Mouse (Mus musculus): ENCODE results near the gene Clasp2. TPM values are rescaled to one million over a fixed set of nuclear protein-coding genes. Genes with fewer than 3 reads are reported as not detected.
A peak's percentile ranks its signal among the peaks of the same experiment; 100 is the strongest.
"Not testable (repeated sequence)": the region's sequence is repeated elsewhere in the genome, so short reads cannot be mapped to it uniquely, and the experiment has no call there.

Gene Clasp2
- polyA plus RNA-seq, 1 experiment from 2014 or later = 41.0 TPM

- ATAC-seq (ENCODE audit: insufficient number of reproducible peaks, insufficient read depth, low FRiP score, low TSS enrichment) = no peak
- Histone ChIP-seq H3K9ac (no peak overlapping the region), H3K27me3 (no peaks in the 10 kb centered on the region), H3K27ac (no peak overlapping the region), H3K4me2 (replicated peaks) (no peak overlapping the region), H3K4me1 (no peaks in the 10 kb centered on the region; the same call in 1 of the 2 replicates), H3K36me3 (peaks cover 14% of the 10 kb centered on the region; the same call in 1 of the 2 replicates), H3K9me3 (no peaks in the 10 kb centered on the region), H3K4me3 (no peak overlapping the region)
- WGBS = 95% methylated on average over 1 of the region's 1 CpGs
Measured at GRCm38 (mm10) chr9:113759684-113760083, 18.4 kb downstream of the Clasp2 start.

GRCm38 (mm10) chr9:113762389-113762788, 21.1 kb downstream of the Clasp2 start:
- no peak for ATAC-seq (ENCODE audit: insufficient number of reproducible peaks, insufficient read depth, low FRiP score, low TSS enrichment)
- 92% methylated on average over 6 of the region's 6 CpGs for WGBS
- no peak overlapping the region for H3K9ac ChIP-seq
- H3K4me3 ChIP-seq = no peak overlapping the region
- no peak overlapping the region for H3K4me2 ChIP-seq (replicated peaks)
- H3K27me3 ChIP-seq = no peaks in the 10 kb centered on the region
- no peak overlapping the region for H3K27ac ChIP-seq
- no peaks in the 10 kb centered on the region for H3K9me3 ChIP-seq
- peaks cover 18% of the 10 kb centered on the region; the same call in 1 of the 2 replicates for H3K36me3 ChIP-seq
- no peaks in the 10 kb centered on the region for H3K4me1 ChIP-seq

GRCm38 (mm10) chr9:113763123-113763522, 21.9 kb downstream of the Clasp2 start:
- Histone ChIP-seq H3K4me1 (no peaks in the 10 kb centered on the region), H3K27ac (no peak overlapping the region), H3K9ac (no peak overlapping the region), H3K4me3 (no peak overlapping the region), H3K9me3 (no peaks in the 10 kb centered on the region), H3K27me3 (no peaks in the 10 kb centered on the region), H3K36me3 (peaks cover 18% of the 10 kb centered on the region; the same call in 1 of the 2 replicates), H3K4me2 (replicated peaks) (no peak overlapping the region)
- WGBS = 79% methylated on average over 3 of the region's 4 CpGs
- no peak for ATAC-seq (ENCODE audit: insufficient number of reproducible peaks, insufficient read depth, low FRiP score, low TSS enrichment)

- 80% methylated on average over 4 of the region's 4 CpGs for WGBS
- H3K36me3 ChIP-seq = peaks cover 25% of the 10 kb centered on the region
Measured at GRCm38 (mm10) chr9:113770640-113771039, 29.4 kb downstream of the Clasp2 start.

GRCm38 (mm10) chr9:113780863-113781262, 39.6 kb downstream of the Clasp2 start:
- peaks cover 6% of the 10 kb centered on the region; the same call in 1 of the 2 replicates for H3K36me3 ChIP-seq
- H3K27ac ChIP-seq = no peak overlapping the region
- H3K27me3 ChIP-seq = no peaks in the 10 kb centered on the region
- no peaks in the 10 kb centered on the region for H3K4me1 ChIP-seq
- no peak overlapping the region for H3K4me3 ChIP-seq
- no peak for ATAC-seq (ENCODE audit: insufficient number of reproducible peaks, insufficient read depth, low FRiP score, low TSS enrichment)
- H3K9me3 ChIP-seq = no peaks in the 10 kb centered on the region
- H3K9ac ChIP-seq = no peak overlapping the region
- no peak overlapping the region for H3K4me2 ChIP-seq (replicated peaks)
- 87% methylated on average over 3 of the region's 3 CpGs for WGBS

More at GRCm38 (mm10) chr9:113770640-113771039, 29.4 kb downstream of the Clasp2 start:
- Histone ChIP-seq H3K9me3 (no peaks in the 10 kb centered on the region), H3K9ac (no peak overlapping the region), H3K27ac (no peak overlapping the region), H3K27me3 (no peaks in the 10 kb centered on the region), H3K4me1 (no peaks in the 10 kb centered on the region), H3K4me2 (replicated peaks) (no peak overlapping the region), H3K4me3 (no peak overlapping the region)
- no peak for ATAC-seq (ENCODE audit: insufficient number of reproducible peaks, insufficient read depth, low FRiP score, low TSS enrichment)

GRCm38 (mm10) chr9:113782362-113783005, 41.2 kb downstream of the Clasp2 start:
- WGBS = 75% methylated on average over 4 of the region's 4 CpGs
- H3K4me2 ChIP-seq (replicated peaks) = no peak overlapping the region
- no peak overlapping the region for H3K27ac ChIP-seq
- no peaks in the 10 kb centered on the region for H3K4me1 ChIP-seq
- no peak overlapping the region for H3K4me3 ChIP-seq
- peaks cover 4% of the 10 kb centered on the region; the same call in 1 of the 2 replicates for H3K36me3 ChIP-seq
- no peak for ATAC-seq (ENCODE audit: insufficient number of reproducible peaks, insufficient read depth, low FRiP score, low TSS enrichment)
- no peak overlapping the region for H3K9ac ChIP-seq
- H3K9me3 ChIP-seq = no peaks in the 10 kb centered on the region
- H3K27me3 ChIP-seq = no peaks in the 10 kb centered on the region

- Histone ChIP-seq H3K4me2 (replicated peaks) (no peak overlapping the region), H3K9ac (no peak overlapping the region), H3K4me1 (no peaks in the 10 kb centered on the region), H3K4me3 (no peak overlapping the region), H3K36me3 (peaks cover 3% of the 10 kb centered on the region; the same call in 1 of the 2 replicates), H3K27ac (no peak overlapping the region), H3K9me3 (no peaks in the 10 kb centered on the region), H3K27me3 (no peaks in the 10 kb centered on the region)
- 72% methylated on average over 5 of the region's 5 CpGs for WGBS
- no peak for ATAC-seq (ENCODE audit: insufficient number of reproducible peaks, insufficient read depth, low FRiP score, low TSS enrichment)
Measured at GRCm38 (mm10) chr9:113783674-113784073, 42.4 kb downstream of the Clasp2 start.

- not testable (repeated sequence) for ATAC-seq (ENCODE audit: insufficient number of reproducible peaks, insufficient read depth, low FRiP score, low TSS enrichment)
Measured at GRCm38 (mm10) chr9:113789283-113789682, 48.0 kb downstream of the Clasp2 start.

GRCm38 (mm10) chr9:113792651-113793512, 51.6 kb downstream of the Clasp2 start:
- WGBS = 2% methylated on average over 17 of the region's 17 CpGs
- H3K36me3 ChIP-seq = no peaks in the 10 kb centered on the region
- ATAC-seq (ENCODE audit: insufficient number of reproducible peaks, insufficient read depth, low FRiP score, low TSS enrichment) = peak; percentile 90
- peak overlapping the region; percentile 34 for H3K9ac ChIP-seq
- H3K9me3 ChIP-seq = no peaks in the 10 kb centered on the region
- peak overlapping the region; percentile 26 for H3K4me3 ChIP-seq
- no peaks in the 10 kb centered on the region for H3K27me3 ChIP-seq
- H3K27ac ChIP-seq = peak overlapping the region; percentile 75
- peaks cover 14% of the 10 kb centered on the region; the same call in 1 of the 2 replicates for H3K4me1 ChIP-seq
- H3K4me2 ChIP-seq (replicated peaks) = peak overlapping the region; percentile 49

More at GRCm38 (mm10) chr9:113789283-113789682, 48.0 kb downstream of the Clasp2 start:
- H3K27me3 ChIP-seq; H3K4me3 ChIP-seq; H3K27ac ChIP-seq; H3K9ac ChIP-seq; H3K9me3 ChIP-seq; H3K36me3 ChIP-seq; H3K4me2 ChIP-seq (replicated peaks): not testable (repeated sequence)
- 40% methylated on average over 6 of the region's 6 CpGs for WGBS
- peaks cover 14% of the 10 kb centered on the region; the same call in 1 of the 2 replicates for H3K4me1 ChIP-seq

- Histone ChIP-seq H3K9me3 (no peaks in the 10 kb centered on the region), H3K4me1 (peaks cover 14% of the 10 kb centered on the region; the same call in 1 of the 2 replicates), H3K4me2 (replicated peaks) (peak overlapping the region; percentile 49), H3K4me3 (peak overlapping the region; percentile 26), H3K27me3 (no peaks in the 10 kb centered on the region), H3K27ac (peak overlapping the region; percentile 75), H3K36me3 (no peaks in the 10 kb centered on the region), H3K9ac (peak overlapping the region; percentile 34; the same call in 1 of the 2 replicates)
- no peak for ATAC-seq (ENCODE audit: insufficient number of reproducible peaks, insufficient read depth, low FRiP score, low TSS enrichment)
- WGBS = 34% methylated on average over 3 of the region's 3 CpGs
Measured at GRCm38 (mm10) chr9:113793513-113793905, 52.2 kb downstream of the Clasp2 start.

- 85% methylated on average over 2 of the region's 2 CpGs for WGBS
- Histone ChIP-seq H3K27me3 (no peaks in the 10 kb centered on the region), H3K4me1 (peaks cover 14% of the 10 kb centered on the region; the same call in 1 of the 2 replicates), H3K27ac (no peak overlapping the region), H3K4me3 (no peak overlapping the region), H3K9ac (no peak overlapping the region), H3K36me3 (no peaks in the 10 kb centered on the region), H3K9me3 (no peaks in the 10 kb centered on the region), H3K4me2 (replicated peaks) (peak overlapping the region; percentile 49; the same call in 1 of the 2 replicates)
- no peak for ATAC-seq (ENCODE audit: insufficient number of reproducible peaks, insufficient read depth, low FRiP score, low TSS enrichment)
Measured at GRCm38 (mm10) chr9:113793966-113794365, 52.7 kb downstream of the Clasp2 start.

All from embryonic facial prominence, embryonic 12.5 days (tissue).